Mouse (Mus musculus) bone marrow macrophage, adult 2 months (primary cell): ENCODE measurements around the gene Cd248.

Source experiments
- CTCF ChIP-seq: IDR thresholded peaks from 2 replicates; pipeline ENCODE4 v1.5.1; 2012; ENCODE audit warnings: low read depth, mild to moderate bottlenecking, low read length, moderate library complexity
- POLR2A ChIP-seq: IDR thresholded peaks from 2 replicates; pipeline ENCODE4 v1.6.1; 2012; ENCODE audit warnings: mild to moderate bottlenecking, low read depth, low read length, borderline replicate concordance

- no peak for TF ChIP-seq CTCF
- TF ChIP-seq POLR2A, result no peak
These were observed 16.4 kb upstream of the Cd248 start for GRCm38 (mm10) chr19:5051515-5051914.
